In genomic region chr13:11177642-11178420, GRCm38 (mm10) we compare ENCODE assay signal across 14 mouse cellular contexts.
"Had no signal": no experiment of that assay in that cellular context is flagged by ENCODE, and none has a peak within 500 bp of the region (broad histone marks: within the 10 kb centered on the region; RNA-seq: fewer than 3 reads in every experiment).

No protein-coding gene starts in this region.

- ATAC-seq: liver, embryonic 12.5 days had no signal

- DNase-seq: kidney, postnatal 36 days; layer of hippocampus, adult 9-11 months; layer of hippocampus, postnatal 36 days; lung, embryonic 14.5 days; lung, postnatal 10 days; lung, postnatal 4 days; right cerebral cortex, adult 18-20 months; right cerebral cortex, postnatal 25 days; thymus, postnatal 36 days had no signal

- H3K4me1 ChIP-seq: limb, embryonic 15.5 days; liver, embryonic 12.5 days; neural tube, embryonic 15.5 days had no signal

- H3K27ac ChIP-seq: kidney, postnatal 0 days; limb, embryonic 15.5 days; liver, embryonic 12.5 days; neural tube, embryonic 15.5 days had no signal

- H3K4me2 ChIP-seq: limb, embryonic 15.5 days; liver, embryonic 12.5 days; lung, embryonic 14.5 days; neural tube, embryonic 15.5 days had no signal

- H3K4me3 ChIP-seq: limb, embryonic 15.5 days; liver, embryonic 12.5 days; myocyte; neural tube, embryonic 15.5 days had no signal

- H3K36me3 ChIP-seq: limb, embryonic 15.5 days; liver, embryonic 12.5 days; neural tube, embryonic 15.5 days had no signal

- H3K27me3 ChIP-seq: limb, embryonic 15.5 days; liver, embryonic 12.5 days; neural tube, embryonic 15.5 days had no signal

- H3K9ac ChIP-seq: limb, embryonic 15.5 days; liver, embryonic 12.5 days; lung, embryonic 14.5 days; neural tube, embryonic 15.5 days had no signal

- H3K9me3 ChIP-seq: limb, embryonic 15.5 days; liver, embryonic 12.5 days; neural tube, embryonic 15.5 days had no signal
